Mouse (Mus musculus): Measurements from ENCODE around the gene Zfp644. TPM values are rescaled to one million over a fixed set of nuclear protein-coding genes. Genes with fewer than 3 reads are reported as not detected.
A peak's percentile ranks its signal among the peaks of the same experiment; 100 is the strongest.

Gene Zfp644
- 77.8 and 86.8 TPM in 2 replicates for polyA plus RNA-seq (2015; fragmentation: Nextera tagmentation; extraction: Ambion mirVana)

DNA sequence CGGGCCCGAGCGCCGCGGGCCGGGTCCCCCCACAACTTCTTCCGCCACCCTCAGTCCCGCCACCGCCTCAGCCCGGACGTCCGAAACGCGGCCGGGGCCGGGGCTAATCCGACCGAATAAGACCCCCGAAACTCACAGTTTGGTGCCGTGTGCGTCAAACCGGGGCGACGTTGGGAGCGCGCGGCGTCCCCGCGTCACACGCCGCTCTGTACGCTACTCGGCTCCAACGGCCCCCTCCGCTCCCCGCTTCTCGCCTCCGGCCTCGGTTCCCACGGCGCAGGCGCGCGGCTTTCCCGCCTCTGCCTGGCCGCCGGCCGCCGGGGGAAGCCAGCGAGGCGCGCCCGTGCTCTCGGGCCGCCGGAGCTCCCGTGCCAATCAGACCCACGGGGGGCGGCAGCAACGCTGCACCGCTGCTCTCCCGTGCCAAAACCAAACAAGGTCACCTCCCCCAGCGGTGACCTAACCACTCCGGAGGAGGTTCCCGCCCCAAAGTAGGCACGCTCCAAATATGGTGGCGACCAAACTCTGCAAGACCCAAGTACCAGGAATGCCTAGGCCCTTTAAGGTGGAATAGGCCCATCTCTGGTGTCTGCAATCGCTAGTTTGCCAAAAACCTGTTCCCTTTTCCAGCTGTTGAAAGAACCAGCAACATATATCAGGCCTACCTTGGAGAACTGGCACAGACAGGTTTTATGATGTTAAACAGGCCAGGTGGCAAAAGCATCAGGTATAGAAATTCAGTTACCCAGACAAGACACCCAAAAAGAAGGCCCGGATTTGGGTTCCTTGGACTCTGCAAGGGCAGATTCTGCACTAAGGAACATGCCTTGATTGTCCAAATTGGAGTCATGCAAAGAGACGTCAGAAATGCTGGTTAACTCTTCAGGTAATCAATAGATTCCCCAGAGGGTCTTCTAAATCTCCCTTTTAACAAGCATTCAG, at the start of gene Zfp644:
Gene Zfp644, minus strand, starts transcription at position 892 of the 942 bp plus-strand sequence.
- Histone ChIP-seq H3K4me2 (replicated peaks) (peak within 1 kb of the TSS; percentile 75), H3K4me3 (peak within 1 kb of the TSS; percentile 78), H3K9ac (replicated peaks) (peak within 1 kb of the TSS; percentile 90), H3K4me1 (peaks cover 32% of the 10 kb centered on the region), H3K36me3 (no peaks in the 10 kb centered on the region), H3K27ac (replicated peaks) (peak within 1 kb of the TSS; percentile 98), H3K27me3 (no peaks in the 10 kb centered on the region), H3K9me3 (no peaks in the 10 kb centered on the region)
- ATAC-seq (replicated peaks): peak; percentile 97
- WGBS: 1% methylated on average over 71 of the region's 71 CpGs

DNA sequence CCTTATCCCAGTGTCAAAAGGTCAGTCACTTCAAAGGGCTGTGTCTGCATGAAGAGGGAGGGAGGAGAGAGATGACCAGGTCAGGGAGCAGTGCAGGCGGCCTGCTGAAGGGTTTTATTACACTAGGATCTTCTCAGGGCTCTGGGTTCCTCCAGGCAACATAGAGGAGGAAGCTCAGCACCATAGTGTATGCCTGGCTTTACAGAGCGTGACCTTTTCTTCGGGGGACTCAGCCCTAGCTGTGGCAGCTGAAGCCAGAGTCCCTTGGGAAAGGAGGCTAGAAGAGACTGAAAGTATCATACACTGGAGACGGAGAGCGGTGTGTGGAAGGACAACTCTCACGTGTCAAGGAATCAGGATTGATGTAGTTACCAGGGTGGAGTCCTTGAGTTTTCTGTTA, 42.6 kb upstream of the Zfp644 start:
- no peaks in the 10 kb centered on the region for H3K4me1 ChIP-seq
- no peaks in the 10 kb centered on the region for H3K36me3 ChIP-seq
- H3K27me3 ChIP-seq: no peaks in the 10 kb centered on the region
- ATAC-seq (replicated peaks): no peak
- no peaks in the 10 kb centered on the region for H3K9me3 ChIP-seq
- no peak overlapping the region for H3K9ac ChIP-seq (replicated peaks)
- H3K4me2 ChIP-seq (replicated peaks): no peak overlapping the region
- WGBS: 70% methylated on average over 6 of the region's 6 CpGs
- H3K27ac ChIP-seq (replicated peaks): no peak overlapping the region
- H3K4me3 ChIP-seq: no peak overlapping the region

DNA sequence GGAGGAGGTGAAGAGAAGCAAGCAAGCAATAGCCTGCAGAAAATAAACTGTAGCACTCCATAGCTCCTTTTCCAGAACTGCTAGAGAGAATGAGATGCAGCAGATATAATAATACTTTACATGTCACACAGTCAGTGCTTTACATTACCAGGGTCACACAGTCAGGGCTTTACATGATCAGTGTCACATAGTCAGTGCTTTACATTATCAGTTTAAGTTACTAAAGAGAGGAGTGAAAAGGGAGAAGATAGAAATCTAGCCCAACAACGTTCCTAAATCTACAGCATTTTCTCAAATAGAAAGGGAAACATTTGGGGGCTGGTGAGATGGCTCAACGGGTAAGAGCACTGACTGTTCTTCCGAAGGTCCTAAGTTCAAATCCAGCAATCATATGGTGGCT, 26.4 kb upstream of the Zfp644 start:
- 93% methylated on average over 3 of the region's 3 CpGs for WGBS
- H3K27ac ChIP-seq (replicated peaks): no peak overlapping the region

DNA sequence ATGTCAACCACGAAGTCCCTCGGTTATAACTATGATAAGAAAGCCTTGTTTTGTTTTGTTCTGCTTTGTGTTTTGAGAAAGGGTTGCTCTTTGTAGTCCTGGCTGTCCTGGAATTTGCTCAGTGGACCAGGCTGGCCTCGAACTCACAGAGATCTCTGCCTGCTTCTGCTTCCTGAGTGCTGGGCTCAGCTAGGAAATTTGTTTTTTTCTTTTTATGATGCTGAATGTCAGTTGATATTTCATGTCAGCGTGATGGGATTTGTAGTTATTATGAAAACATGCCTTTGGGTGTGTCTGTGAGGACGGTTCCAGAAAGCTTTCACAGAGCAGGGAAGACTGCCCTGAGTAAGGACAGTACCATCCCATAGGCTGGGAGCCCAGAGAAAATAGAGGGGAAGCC, 25.7 kb upstream of the Zfp644 start:
- Histone ChIP-seq H3K4me1 (no peaks in the 10 kb centered on the region), H3K4me3 (no peak overlapping the region), H3K9me3 (no peaks in the 10 kb centered on the region), H3K9ac (replicated peaks) (no peak overlapping the region), H3K27ac (replicated peaks) (no peak overlapping the region), H3K4me2 (replicated peaks) (no peak overlapping the region), H3K27me3 (no peaks in the 10 kb centered on the region), H3K36me3 (no peaks in the 10 kb centered on the region)
- no peak for ATAC-seq (replicated peaks)
- WGBS: 84% methylated on average over 5 of the region's 5 CpGs

More for the DNA sequence above, 26.4 kb upstream of the Zfp644 start:
- Histone ChIP-seq H3K27me3 (no peaks in the 10 kb centered on the region), H3K9me3 (no peaks in the 10 kb centered on the region), H3K4me2 (replicated peaks) (no peak overlapping the region), H3K36me3 (no peaks in the 10 kb centered on the region), H3K4me3 (no peak overlapping the region), H3K4me1 (no peaks in the 10 kb centered on the region), H3K9ac (replicated peaks) (no peak overlapping the region)
- no peak for ATAC-seq (replicated peaks)

DNA sequence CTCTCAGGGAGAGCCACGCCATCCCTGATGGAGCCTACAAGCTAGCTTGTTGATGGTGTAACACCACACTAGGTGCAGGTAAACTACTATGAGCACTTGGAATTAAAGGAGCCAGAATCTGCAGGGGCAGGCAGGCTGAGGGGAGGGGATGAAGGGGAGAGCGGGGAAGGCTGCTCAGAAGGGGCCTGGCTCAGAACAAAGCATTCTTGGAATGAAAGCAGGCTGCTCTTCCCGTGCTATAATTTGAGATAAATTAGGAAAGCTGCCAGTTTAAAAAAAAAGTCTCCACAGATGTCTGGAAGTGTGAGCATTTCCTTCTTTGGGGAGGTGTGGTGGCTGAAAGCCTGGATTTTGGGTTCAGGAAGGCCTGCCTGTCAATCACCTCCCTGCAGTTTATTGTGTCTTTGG, 14.8 kb upstream of the Zfp644 start:
- peak; percentile 88 for ATAC-seq (replicated peaks)
- Histone ChIP-seq H3K27ac (replicated peaks) (peak overlapping the region; percentile 87), H3K9me3 (no peaks in the 10 kb centered on the region), H3K9ac (replicated peaks) (no peak overlapping the region), H3K4me2 (replicated peaks) (no peak overlapping the region), H3K4me3 (no peak overlapping the region), H3K36me3 (no peaks in the 10 kb centered on the region), H3K27me3 (no peaks in the 10 kb centered on the region), H3K4me1 (peaks cover 29% of the 10 kb centered on the region)
- 8% methylated on average over 3 of the region's 3 CpGs for WGBS

DNA sequence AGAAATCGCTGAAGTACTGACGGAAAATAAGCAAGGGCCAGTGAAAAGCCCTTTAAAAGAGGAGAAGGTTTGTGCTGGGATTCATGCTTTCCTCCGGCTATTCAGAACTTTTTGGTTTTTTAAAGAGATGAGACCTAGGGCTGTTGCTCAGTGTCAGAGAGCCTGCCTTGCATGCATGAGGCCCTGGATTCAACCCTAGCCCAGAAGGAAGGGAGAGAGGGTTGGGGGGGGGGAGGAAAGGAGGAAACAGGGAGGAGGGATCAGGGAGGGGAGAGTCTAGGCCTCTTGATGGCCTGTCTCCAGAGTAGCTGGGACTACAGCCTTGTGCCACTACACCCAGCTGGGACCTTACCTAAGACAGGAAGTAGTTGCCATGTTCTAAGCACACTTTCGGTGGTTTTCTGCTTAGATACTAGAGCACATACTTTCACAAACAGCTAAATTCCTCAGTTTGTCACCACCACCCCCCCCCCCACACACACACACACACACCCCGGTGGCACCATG, 14.2 kb upstream of the Zfp644 start:
- Histone ChIP-seq H3K4me2 (replicated peaks) (no peak overlapping the region), H3K4me3 (no peak overlapping the region), H3K27ac (replicated peaks) (peak overlapping the region; percentile 87), H3K9me3 (no peaks in the 10 kb centered on the region), H3K27me3 (no peaks in the 10 kb centered on the region), H3K9ac (replicated peaks) (no peak overlapping the region), H3K4me1 (peaks cover 29% of the 10 kb centered on the region), H3K36me3 (no peaks in the 10 kb centered on the region)
- peak; percentile 46 for ATAC-seq (replicated peaks)
- WGBS: 68% methylated on average over 5 of the region's 5 CpGs

DNA sequence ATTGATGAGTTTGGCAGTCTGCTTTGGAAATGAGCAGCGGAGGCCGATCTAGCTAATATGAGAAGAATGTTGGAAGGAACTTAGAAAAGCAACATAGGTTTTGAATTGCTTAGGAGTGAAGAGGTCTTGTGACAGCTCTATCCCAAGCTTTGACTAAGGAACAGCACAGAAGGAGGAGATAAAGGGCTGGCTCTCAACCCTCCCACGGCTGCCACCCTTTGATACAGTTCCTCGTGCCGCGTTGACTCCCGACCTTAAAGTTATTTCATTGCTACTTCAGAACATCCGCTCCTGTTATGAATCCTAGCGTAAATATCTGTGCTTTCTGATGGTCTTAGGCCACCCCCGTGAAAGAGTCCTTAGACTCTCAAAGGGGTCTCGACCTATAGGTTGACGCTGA, 13.5 kb upstream of the Zfp644 start:
- H3K4me1 ChIP-seq: peaks cover 29% of the 10 kb centered on the region
- H3K4me3 ChIP-seq: no peak overlapping the region
- no peak for ATAC-seq (replicated peaks)
- WGBS: 83% methylated on average over 12 of the region's 12 CpGs
- H3K36me3 ChIP-seq: no peaks in the 10 kb centered on the region
- no peak overlapping the region for H3K4me2 ChIP-seq (replicated peaks)
- no peaks in the 10 kb centered on the region for H3K27me3 ChIP-seq
- no peak overlapping the region for H3K27ac ChIP-seq (replicated peaks)
- H3K9me3 ChIP-seq: no peaks in the 10 kb centered on the region
- no peak overlapping the region for H3K9ac ChIP-seq (replicated peaks)

DNA sequence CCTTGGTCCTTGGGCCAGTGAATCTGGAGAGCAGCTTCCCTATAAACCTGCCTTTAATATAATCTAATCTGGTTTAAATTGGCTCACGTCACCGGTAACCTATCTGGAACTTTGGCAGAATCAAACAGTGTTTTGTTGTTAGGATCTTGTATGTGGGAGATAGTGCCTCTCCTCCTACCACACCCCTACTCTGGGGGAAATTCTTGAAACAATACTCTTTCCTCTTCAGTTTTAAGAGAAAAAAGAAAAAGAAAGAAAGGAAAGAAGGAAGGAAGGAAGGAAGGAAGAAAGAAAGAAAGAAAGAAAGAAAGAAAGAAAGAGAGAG, 13.0 kb upstream of the Zfp644 start:
- WGBS: 55% methylated on average over 2 of the region's 2 CpGs
- Histone ChIP-seq H3K9ac (replicated peaks) (no peak overlapping the region), H3K4me3 (no peak overlapping the region), H3K4me1 (peaks cover 29% of the 10 kb centered on the region), H3K4me2 (replicated peaks) (no peak overlapping the region), H3K27me3 (no peaks in the 10 kb centered on the region), H3K27ac (replicated peaks) (no peak overlapping the region), H3K9me3 (no peaks in the 10 kb centered on the region), H3K36me3 (no peaks in the 10 kb centered on the region)
- ATAC-seq (replicated peaks): no peak

DNA sequence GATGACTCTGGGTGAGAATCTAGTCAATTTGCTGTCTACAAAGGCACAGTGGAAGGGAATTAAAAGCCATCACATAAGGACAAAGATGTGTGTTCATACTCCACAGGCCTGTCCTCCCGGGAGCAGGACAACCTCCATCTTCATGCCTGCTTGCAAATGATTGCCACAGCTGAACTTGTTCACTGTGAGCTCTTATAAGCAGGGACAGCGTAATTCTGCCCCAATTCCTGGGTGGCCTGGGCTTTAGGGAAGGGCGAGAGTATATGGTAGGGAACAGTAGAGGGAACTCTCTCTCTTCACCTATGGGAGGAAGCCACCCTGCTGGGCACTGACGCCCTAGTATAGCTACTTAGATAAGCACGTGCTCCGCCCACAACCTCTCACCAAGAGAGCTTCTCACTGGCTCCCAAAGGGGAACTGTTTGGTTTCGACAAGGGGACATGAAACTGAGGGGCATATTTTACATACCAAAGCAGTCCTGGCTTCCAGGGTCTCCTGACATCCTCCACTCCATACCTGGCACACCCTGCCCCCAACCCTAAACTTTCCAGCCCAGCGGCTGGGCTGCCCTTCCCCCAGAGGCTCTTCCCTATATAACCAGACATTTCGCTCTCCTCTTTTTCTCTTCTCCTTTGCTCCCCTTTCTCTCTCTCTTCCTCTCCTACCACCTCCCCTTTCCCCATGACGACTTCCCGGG, 12.4 kb upstream of the Zfp644 start:
- Histone ChIP-seq H3K9ac (replicated peaks) (no peak overlapping the region), H3K4me3 (no peak overlapping the region), H3K27me3 (no peaks in the 10 kb centered on the region), H3K4me1 (peaks cover 29% of the 10 kb centered on the region), H3K9me3 (no peaks in the 10 kb centered on the region), H3K4me2 (replicated peaks) (no peak overlapping the region), H3K27ac (replicated peaks) (peak overlapping the region; percentile 50), H3K36me3 (no peaks in the 10 kb centered on the region)
- WGBS: 57% methylated on average over 11 of the region's 11 CpGs
- ATAC-seq (replicated peaks): 0 out of 2 replicates have a peak, but pooled peaks have one; percentile 11

DNA sequence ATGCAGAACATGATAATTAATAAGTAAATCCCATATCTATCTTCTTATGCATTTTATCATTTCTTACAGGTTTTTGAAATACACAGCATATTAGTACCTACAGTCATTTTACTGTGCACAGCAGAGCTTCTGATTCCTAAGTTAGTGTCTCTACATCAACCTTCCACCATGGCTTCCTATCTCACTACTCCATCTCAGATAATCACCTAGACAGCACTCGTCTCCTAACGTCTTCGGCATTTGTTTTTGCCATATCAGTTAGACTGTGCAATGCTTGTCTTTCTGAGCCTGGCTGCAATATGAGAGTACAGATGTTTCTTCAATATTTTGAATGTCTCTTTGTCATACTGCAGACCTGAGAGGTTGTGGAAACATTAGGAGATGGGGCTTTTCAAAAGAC, 9.3 kb upstream of the Zfp644 start:
- no peak overlapping the region for H3K9ac ChIP-seq (replicated peaks)
- WGBS: 95% methylated on average over 3 of the region's 3 CpGs

DNA sequence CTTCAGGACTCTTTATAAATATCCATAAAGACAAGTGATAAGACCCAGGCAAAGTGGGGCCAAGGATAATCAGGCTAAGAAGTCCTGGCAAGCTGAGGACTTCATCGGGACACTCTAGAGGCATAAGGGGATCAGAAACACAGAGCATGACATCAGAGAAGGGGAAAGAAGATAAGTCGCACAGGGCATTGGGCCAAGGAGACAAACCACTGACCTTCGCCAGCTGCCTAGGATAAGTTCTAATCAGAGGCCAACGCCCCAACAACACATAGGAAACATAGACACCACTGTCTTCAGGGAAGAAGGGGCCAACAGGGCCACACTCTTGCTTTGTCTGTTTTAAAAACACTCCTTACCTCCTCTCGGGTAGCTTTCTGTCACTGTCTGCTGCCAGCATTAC, 8.1 kb upstream of the Zfp644 start:
- Histone ChIP-seq H3K9me3 (0 out of 2 replicates have a peak, but pooled peaks cover 3% of the 10 kb centered on the region), H3K4me1 (peaks cover 12% of the 10 kb centered on the region), H3K27ac (replicated peaks) (no peak overlapping the region), H3K9ac (replicated peaks) (no peak overlapping the region), H3K36me3 (no peaks in the 10 kb centered on the region), H3K4me2 (replicated peaks) (no peak overlapping the region), H3K27me3 (no peaks in the 10 kb centered on the region), H3K4me3 (no peak overlapping the region)
- WGBS: 74% methylated on average over 5 of the region's 5 CpGs
- no peak for ATAC-seq (replicated peaks)

More for the DNA sequence above, 9.3 kb upstream of the Zfp644 start:
- Histone ChIP-seq H3K4me1 (peaks cover 19% of the 10 kb centered on the region), H3K36me3 (no peaks in the 10 kb centered on the region), H3K9me3 (0 out of 2 replicates have a peak, but pooled peaks cover 3% of the 10 kb centered on the region), H3K27me3 (no peaks in the 10 kb centered on the region), H3K4me2 (replicated peaks) (no peak overlapping the region), H3K27ac (replicated peaks) (no peak overlapping the region), H3K4me3 (no peak overlapping the region)
- ATAC-seq (replicated peaks): no peak
